Comparison of ENCODE assay signal across 33 mouse cellular contexts in the genomic region with DNA sequence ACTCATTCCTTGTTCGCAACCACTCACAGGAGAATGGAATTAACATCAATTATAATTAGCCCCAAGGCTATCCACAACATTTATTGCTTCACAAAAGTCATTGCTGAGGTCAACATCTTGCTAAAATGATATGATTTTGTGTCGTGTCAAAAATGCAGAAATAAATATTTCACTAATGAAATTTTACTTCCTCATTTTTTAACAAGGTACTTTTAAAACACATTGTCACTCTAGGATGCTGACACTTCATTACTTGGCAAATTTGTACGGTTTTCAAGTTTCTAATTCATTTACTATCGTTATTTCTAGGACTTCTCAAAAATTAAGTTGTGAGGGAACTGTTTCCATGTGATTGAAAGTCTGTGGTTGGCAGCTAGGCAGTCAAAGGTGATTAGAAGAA. TPM values are rescaled to one million over a fixed set of nuclear protein-coding genes. Genes with fewer than 3 reads are reported as not detected.
"Had no signal": no experiment of that assay in that cellular context is flagged by ENCODE, and none has a peak within 500 bp of the region (broad histone marks: within the 10 kb centered on the region; RNA-seq: fewer than 3 reads in every experiment).

No protein-coding gene starts in this region.

- H3K36me3 ChIP-seq: heart, embryonic 10.5 days; heart, embryonic 13.5 days; heart, embryonic 15.5 days; hindbrain, embryonic 10.5 days; hindbrain, embryonic 12.5 days; intestine, embryonic 15.5 days; kidney, embryonic 15.5 days; limb, embryonic 10.5 days; limb, embryonic 12.5 days; liver, embryonic 13.5 days; liver, embryonic 15.5 days had no signal

- ATAC-seq: hindbrain, embryonic 16.5 days; inflammation-experienced regulatory T-cells, adult 6 months; intestine, embryonic 15.5 days; intestine, postnatal 0 days had no signal

- H3K4me3 ChIP-seq: heart, embryonic 10.5 days; heart, embryonic 13.5 days; heart, embryonic 15.5 days; hindbrain, embryonic 10.5 days; hindbrain, embryonic 12.5 days; intestine, embryonic 15.5 days; kidney, embryonic 15.5 days; limb, embryonic 10.5 days; limb, embryonic 12.5 days; liver, embryonic 13.5 days; liver, embryonic 15.5 days had no signal

- H3K27me3 ChIP-seq: heart, embryonic 13.5 days; heart, embryonic 15.5 days; hindbrain, embryonic 12.5 days; intestine, embryonic 15.5 days; kidney, embryonic 15.5 days; limb, embryonic 12.5 days; liver, embryonic 13.5 days; liver, embryonic 15.5 days had no signal

- H3K4me1 ChIP-seq: heart, embryonic 10.5 days; heart, embryonic 13.5 days; heart, embryonic 15.5 days; hindbrain, embryonic 10.5 days; hindbrain, embryonic 12.5 days; intestine, embryonic 15.5 days; kidney, embryonic 15.5 days; limb, embryonic 10.5 days; limb, embryonic 12.5 days; liver, embryonic 13.5 days; liver, embryonic 15.5 days had no signal

- DNase-seq: gastrocnemius, postnatal 14 days; gastrocnemius, postnatal 36 days; heart, adult 18-20 months; heart, postnatal 14 days; heart, postnatal 36 days; kidney, adult 2 months; kidney, adult 9 months; kidney, postnatal 14 days; kidney, postnatal 36 days; layer of hippocampus, adult 9-11 months; layer of hippocampus, postnatal 36 days; liver; liver, embryonic 13.5 days had no signal

- H3K27ac ChIP-seq: heart, embryonic 10.5 days; heart, embryonic 13.5 days; heart, embryonic 15.5 days; hindbrain, embryonic 10.5 days; hindbrain, embryonic 12.5 days; hindbrain, embryonic 14.5 days; intestine, embryonic 15.5 days; kidney, embryonic 15.5 days; kidney, postnatal 0 days; limb, embryonic 10.5 days; limb, embryonic 12.5 days; liver, embryonic 13.5 days; liver, embryonic 15.5 days had no signal

- H3K9me3 ChIP-seq: heart, embryonic 10.5 days; heart, embryonic 13.5 days; heart, embryonic 15.5 days; hindbrain, embryonic 10.5 days; hindbrain, embryonic 12.5 days; intestine, embryonic 15.5 days; kidney, embryonic 15.5 days; limb, embryonic 10.5 days; limb, embryonic 12.5 days; liver, embryonic 13.5 days; liver, embryonic 15.5 days had no signal

RNA-seq across cellular contexts. Expression of a gene that starts 55.8 kb away (rescaled TPM):
- total RNA-seq: gastrocnemius, adult 18-20 months; gastrocnemius, adult 8-10 months; gastrocnemius, postnatal 14 days; gastrocnemius, postnatal 36 days; heart, adult 18-20 months; heart, adult 8-10 months; heart, postnatal 14 days; heart, postnatal 36 days; layer of hippocampus, postnatal 14 days; layer of hippocampus, postnatal 36 days had no signal
- polyA plus RNA-seq: heart, postnatal 0 days; hindbrain, embryonic 14.5 days; hindbrain, embryonic 16.5 days; inflammation-experienced regulatory T-cells, adult 6 months; liver, embryonic 13.5 days had no signal
